Mouse (Mus musculus): ENCODE results near the gene Blnk. TPM values are rescaled to one million over a fixed set of nuclear protein-coding genes. Genes with fewer than 3 reads are reported as not detected.

Blnk gene
- polyA plus RNA-seq, 1 experiment from 2014 or later = 5.7 TPM

- Histone ChIP-seq H3K4me3 (replicated peaks) (no peak overlapping the region), H3K9ac (no peak overlapping the region), H3K9me3 (no peaks in the 10 kb centered on the region), H3K27ac (no peak overlapping the region), H3K36me3 (no peaks in the 10 kb centered on the region), H3K4me2 (no peak overlapping the region), H3K4me1 (peaks cover 4% of the 10 kb centered on the region), H3K27me3 (replicated peaks) (no peaks in the 10 kb centered on the region)
- 63% methylated on average over 5 of the region's 5 CpGs for WGBS
- no peak for ATAC-seq (ENCODE audit: insufficient read depth, low FRiP score, low read depth)
These were observed 24.9 kb upstream of the Blnk start for GRCm38 (mm10) chr19:41019164-41019675.

- Histone ChIP-seq H3K4me1 (peaks cover 7% of the 10 kb centered on the region), H3K9me3 (no peaks in the 10 kb centered on the region), H3K27me3 (replicated peaks) (no peaks in the 10 kb centered on the region), H3K9ac (no peak overlapping the region), H3K4me3 (replicated peaks) (no peak overlapping the region; the same call in 1 of the 2 replicates), H3K27ac (no peak overlapping the region), H3K4me2 (peak overlapping the region; percentile 48), H3K36me3 (no peaks in the 10 kb centered on the region)
- 17% methylated on average over 14 of the region's 14 CpGs for WGBS
- no peak for ATAC-seq (ENCODE audit: insufficient read depth, low FRiP score, low read depth)
These were observed 21.8 kb upstream of the Blnk start for GRCm38 (mm10) chr19:41015951-41016716.

- WGBS = 12% methylated on average over 9 of the region's 9 CpGs
- H3K27me3 ChIP-seq (replicated peaks) = no peaks in the 10 kb centered on the region
- no peak overlapping the region for H3K27ac ChIP-seq
- H3K36me3 ChIP-seq = no peaks in the 10 kb centered on the region
- no peak overlapping the region for H3K4me3 ChIP-seq (replicated peaks)
- no peak for ATAC-seq (ENCODE audit: insufficient read depth, low FRiP score, low read depth)
- no peak overlapping the region for H3K9ac ChIP-seq
- no peak overlapping the region; the same call in 1 of the 2 replicates for H3K4me2 ChIP-seq
- peaks cover 7% of the 10 kb centered on the region for H3K4me1 ChIP-seq
- H3K9me3 ChIP-seq = no peaks in the 10 kb centered on the region
These were observed 19.7 kb upstream of the Blnk start for GRCm38 (mm10) chr19:41014003-41014402.

GRCm38 (mm10) chr19:41013591-41013990 is 19.3 kb upstream of the Blnk start:
- Histone ChIP-seq H3K4me3 (replicated peaks) (no peak overlapping the region), H3K4me2 (no peak overlapping the region; the same call in 1 of the 2 replicates), H3K9me3 (no peaks in the 10 kb centered on the region), H3K27me3 (replicated peaks) (no peaks in the 10 kb centered on the region), H3K36me3 (no peaks in the 10 kb centered on the region), H3K27ac (no peak overlapping the region), H3K4me1 (peaks cover 7% of the 10 kb centered on the region), H3K9ac (no peak overlapping the region)
- ATAC-seq (ENCODE audit: insufficient read depth, low FRiP score, low read depth) = peak; percentile 70; the same call in 1 of the 2 replicates
- WGBS = 3% methylated on average over 5 of the region's 5 CpGs

- 26% methylated on average over 5 of the region's 5 CpGs for WGBS
- no peak overlapping the region for H3K9ac ChIP-seq
- ATAC-seq (ENCODE audit: insufficient read depth, low FRiP score, low read depth) = no peak
These were observed 17.3 kb upstream of the Blnk start for GRCm38 (mm10) chr19:41011676-41012075.

GRCm38 (mm10) chr19:41008674-41009395 is 14.5 kb upstream of the Blnk start:
- no peak overlapping the region for H3K4me2 ChIP-seq
- no peaks in the 10 kb centered on the region for H3K9me3 ChIP-seq
- no peak overlapping the region for H3K9ac ChIP-seq
- H3K27me3 ChIP-seq (replicated peaks) = no peaks in the 10 kb centered on the region
- H3K27ac ChIP-seq = no peak overlapping the region
- H3K4me3 ChIP-seq (replicated peaks) = no peak overlapping the region
- 0 out of 2 replicates have a peak, but pooled peaks cover 3% of the 10 kb centered on the region for H3K4me1 ChIP-seq
- WGBS = 85% methylated on average over 5 of the region's 5 CpGs
- no peaks in the 10 kb centered on the region for H3K36me3 ChIP-seq
- ATAC-seq (ENCODE audit: insufficient read depth, low FRiP score, low read depth) = no peak

More at GRCm38 (mm10) chr19:41011676-41012075, 17.3 kb upstream of the Blnk start:
- Histone ChIP-seq H3K27me3 (replicated peaks) (no peaks in the 10 kb centered on the region), H3K4me2 (no peak overlapping the region), H3K4me1 (peaks cover 7% of the 10 kb centered on the region), H3K4me3 (replicated peaks) (no peak overlapping the region), H3K27ac (no peak overlapping the region), H3K9me3 (no peaks in the 10 kb centered on the region), H3K36me3 (no peaks in the 10 kb centered on the region)

- Histone ChIP-seq H3K9me3 (no peaks in the 10 kb centered on the region), H3K27ac (no peak overlapping the region), H3K36me3 (no peaks in the 10 kb centered on the region), H3K4me1 (no peaks in the 10 kb centered on the region), H3K9ac (no peak overlapping the region), H3K4me2 (no peak overlapping the region), H3K4me3 (replicated peaks) (no peak overlapping the region), H3K27me3 (replicated peaks) (no peaks in the 10 kb centered on the region)
- WGBS = 75% methylated on average over 4 of the region's 4 CpGs
- no peak for ATAC-seq (ENCODE audit: insufficient read depth, low FRiP score, low read depth)
These were observed 13.4 kb upstream of the Blnk start for GRCm38 (mm10) chr19:41007733-41008132.

GRCm38 (mm10) chr19:41007326-41007725 is 13.0 kb upstream of the Blnk start:
- ATAC-seq (ENCODE audit: insufficient read depth, low FRiP score, low read depth) = no peak
- H3K9ac ChIP-seq = no peak overlapping the region
- WGBS = 28% methylated on average over 6 of the region's 6 CpGs
- no peak overlapping the region for H3K27ac ChIP-seq
- no peaks in the 10 kb centered on the region for H3K9me3 ChIP-seq
- H3K4me3 ChIP-seq (replicated peaks) = no peak overlapping the region
- H3K27me3 ChIP-seq (replicated peaks) = no peaks in the 10 kb centered on the region
- no peaks in the 10 kb centered on the region for H3K4me1 ChIP-seq
- H3K36me3 ChIP-seq = no peaks in the 10 kb centered on the region
- no peak overlapping the region for H3K4me2 ChIP-seq

GRCm38 (mm10) chr19:41006621-41007020 is 12.3 kb upstream of the Blnk start:
- no peaks in the 10 kb centered on the region for H3K27me3 ChIP-seq (replicated peaks)
- no peaks in the 10 kb centered on the region for H3K36me3 ChIP-seq
- 29% methylated on average over 4 of the region's 4 CpGs for WGBS
- no peaks in the 10 kb centered on the region for H3K9me3 ChIP-seq
- H3K9ac ChIP-seq = no peak overlapping the region
- no peak overlapping the region for H3K27ac ChIP-seq
- H3K4me1 ChIP-seq = no peaks in the 10 kb centered on the region
- no peak overlapping the region for H3K4me3 ChIP-seq (replicated peaks)
- H3K4me2 ChIP-seq = no peak overlapping the region
- no peak for ATAC-seq (ENCODE audit: insufficient read depth, low FRiP score, low read depth)

GRCm38 (mm10) chr19:41003694-41004315 is 9.5 kb upstream of the Blnk start:
- H3K4me2 ChIP-seq = no peak overlapping the region
- H3K27me3 ChIP-seq (replicated peaks) = no peaks in the 10 kb centered on the region
- H3K4me3 ChIP-seq (replicated peaks) = no peak overlapping the region
- H3K9ac ChIP-seq = no peak overlapping the region
- no peaks in the 10 kb centered on the region for H3K36me3 ChIP-seq
- no peaks in the 10 kb centered on the region for H3K9me3 ChIP-seq
- no peak overlapping the region for H3K27ac ChIP-seq
- ATAC-seq (ENCODE audit: insufficient read depth, low FRiP score, low read depth) = no peak
- no peaks in the 10 kb centered on the region for H3K4me1 ChIP-seq
- 90% methylated on average over 3 of the region's 3 CpGs for WGBS

- 58% methylated on average over 3 of the region's 3 CpGs for WGBS
- Histone ChIP-seq H3K27me3 (replicated peaks) (no peaks in the 10 kb centered on the region), H3K9me3 (no peaks in the 10 kb centered on the region), H3K4me1 (no peaks in the 10 kb centered on the region), H3K27ac (no peak overlapping the region), H3K4me2 (no peak overlapping the region), H3K36me3 (no peaks in the 10 kb centered on the region), H3K4me3 (replicated peaks) (no peak overlapping the region), H3K9ac (no peak overlapping the region)
- peak; percentile 77 for ATAC-seq (ENCODE audit: insufficient read depth, low FRiP score, low read depth)
These were observed 5.2 kb upstream of the Blnk start for GRCm38 (mm10) chr19:40999569-40999968.

All from stomach, embryonic 15.5 days (tissue).